Mouse (Mus musculus): ENCODE data around the gene Bcas2. TPM values are rescaled to one million over a fixed set of nuclear protein-coding genes. Genes with fewer than 3 reads are reported as not detected.
"Not testable (repeated sequence)": the region's sequence is repeated elsewhere in the genome, so short reads cannot be mapped to it uniquely, and the experiment has no call there.

Gene Bcas2
- polyA plus RNA-seq, 1 experiment from 2014 or later: 211 TPM

- H3K4me2 ChIP-seq: peak overlapping the region; percentile 69
- peaks cover 62% of the 10 kb centered on the region for H3K36me3 ChIP-seq
- DNase-seq (no peak), ATAC-seq (ENCODE audit: low read depth) (no peak)
- H3K4me1 ChIP-seq (replicated peaks): peaks cover 49% of the 10 kb centered on the region
- H3K9ac ChIP-seq: peak overlapping the region; percentile 70
- 0 out of 2 replicates have a peak overlapping the region, but pooled peaks have one; percentile 48 for H3K4me3 ChIP-seq (replicated peaks)
- H3K9me3 ChIP-seq (replicated peaks): no peaks in the 10 kb centered on the region
- 35% methylated on average over 8 of the region's 8 CpGs for WGBS (ENCODE audit: insufficient replicate concordance)
- peak overlapping the region; percentile 88 for H3K27ac ChIP-seq
- no peaks in the 10 kb centered on the region for H3K27me3 ChIP-seq
Measured at GRCm38 (mm10) chr3:103139047-103139446, 32.4 kb upstream of the Bcas2 start.

- 27% methylated on average over 11 of the region's 11 CpGs for WGBS (ENCODE audit: insufficient replicate concordance)
- DNase-seq (peak; percentile 58), ATAC-seq (ENCODE audit: low read depth) (peak; percentile 92)
- H3K4me3 ChIP-seq (replicated peaks): peak overlapping the region; percentile 48
- H3K9ac ChIP-seq: peak overlapping the region; percentile 70
- H3K27ac ChIP-seq: peak overlapping the region; percentile 88
- H3K4me1 ChIP-seq (replicated peaks): peaks cover 49% of the 10 kb centered on the region
- peak overlapping the region; percentile 69 for H3K4me2 ChIP-seq
- peaks cover 64% of the 10 kb centered on the region for H3K36me3 ChIP-seq
- H3K27me3 ChIP-seq; H3K9me3 ChIP-seq (replicated peaks): not testable (repeated sequence)
Measured at GRCm38 (mm10) chr3:103140095-103140838, 31.2 kb upstream of the Bcas2 start.

DNA sequence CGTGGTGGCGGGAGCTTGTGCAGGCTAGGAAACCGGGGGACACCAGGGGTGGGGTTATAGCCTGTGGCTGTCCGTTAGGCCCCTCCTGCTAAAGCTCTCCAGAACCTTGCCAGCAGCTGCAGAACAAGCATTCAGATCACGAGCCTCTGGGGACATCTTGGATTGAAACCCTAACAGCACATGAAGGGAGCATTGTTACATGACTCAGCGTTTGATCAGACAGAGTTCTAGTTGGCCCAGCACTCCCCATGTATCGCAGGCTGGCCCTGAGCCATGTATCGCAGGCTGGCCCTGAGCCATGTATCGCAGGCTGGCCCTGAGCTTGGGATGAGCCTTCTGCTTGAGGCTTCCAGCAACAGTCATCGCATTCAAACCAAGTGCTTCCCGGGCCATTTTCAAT is 30.2 kb upstream of the Bcas2 start:
- H3K9me3 ChIP-seq (replicated peaks): no peaks in the 10 kb centered on the region
- 82% methylated on average over 11 of the region's 11 CpGs for WGBS (ENCODE audit: insufficient replicate concordance)
- H3K4me1 ChIP-seq (replicated peaks): peaks cover 49% of the 10 kb centered on the region
- H3K9ac ChIP-seq: peak overlapping the region; percentile 47; the same call in 1 of the 2 replicates
- peak overlapping the region; percentile 7 for H3K4me2 ChIP-seq
- peaks cover 70% of the 10 kb centered on the region for H3K36me3 ChIP-seq
- no peak overlapping the region for H3K4me3 ChIP-seq (replicated peaks)
- no peak for DNase-seq
- peak; percentile 29 for ATAC-seq (ENCODE audit: low read depth)
- peak overlapping the region; percentile 88 for H3K27ac ChIP-seq
- H3K27me3 ChIP-seq: no peaks in the 10 kb centered on the region

DNA sequence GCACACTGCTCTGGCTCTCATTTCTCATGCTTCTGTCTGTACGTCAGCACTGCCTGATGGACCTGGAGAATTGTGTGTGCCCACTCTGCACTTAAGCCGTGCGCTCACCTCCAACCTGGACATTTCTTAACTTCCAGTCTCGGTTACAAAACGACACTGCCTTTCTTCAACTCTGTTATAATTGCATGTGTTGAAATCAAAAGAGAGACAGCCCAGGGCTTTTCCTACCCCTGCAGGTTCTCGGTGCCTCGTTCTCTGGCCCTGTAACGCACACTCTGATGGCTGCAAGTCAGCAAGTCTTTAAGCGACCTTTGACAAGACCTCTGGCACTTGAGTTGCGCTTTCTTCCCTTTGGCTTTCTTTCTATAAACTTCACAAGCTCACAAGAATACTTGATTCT is 29.1 kb upstream of the Bcas2 start:
- Histone ChIP-seq H3K9me3 (replicated peaks) (no peaks in the 10 kb centered on the region), H3K27me3 (no peaks in the 10 kb centered on the region), H3K4me3 (replicated peaks) (no peak overlapping the region), H3K27ac (no peak overlapping the region), H3K9ac (no peak overlapping the region), H3K4me2 (no peak overlapping the region), H3K36me3 (peaks cover 70% of the 10 kb centered on the region), H3K4me1 (replicated peaks) (peaks cover 43% of the 10 kb centered on the region)
- DNase-seq (no peak), ATAC-seq (ENCODE audit: low read depth) (no peak)
- 86% methylated on average over 10 of the region's 10 CpGs for WGBS (ENCODE audit: insufficient replicate concordance)

- H3K36me3 ChIP-seq: peaks cover 82% of the 10 kb centered on the region
- H3K27ac ChIP-seq: no peak overlapping the region
- no peaks in the 10 kb centered on the region for H3K9me3 ChIP-seq (replicated peaks)
- no peak overlapping the region for H3K4me3 ChIP-seq (replicated peaks)
- H3K27me3 ChIP-seq: no peaks in the 10 kb centered on the region
- no peak for ATAC-seq (ENCODE audit: low read depth)
- H3K9ac ChIP-seq: no peak overlapping the region
- WGBS (ENCODE audit: insufficient replicate concordance): 80% methylated on average over 2 of the region's 2 CpGs
- peaks cover 18% of the 10 kb centered on the region for H3K4me1 ChIP-seq (replicated peaks)
- no peak for DNase-seq
- H3K4me2 ChIP-seq: no peak overlapping the region
Measured at GRCm38 (mm10) chr3:103145336-103145735, 26.1 kb upstream of the Bcas2 start.

DNA sequence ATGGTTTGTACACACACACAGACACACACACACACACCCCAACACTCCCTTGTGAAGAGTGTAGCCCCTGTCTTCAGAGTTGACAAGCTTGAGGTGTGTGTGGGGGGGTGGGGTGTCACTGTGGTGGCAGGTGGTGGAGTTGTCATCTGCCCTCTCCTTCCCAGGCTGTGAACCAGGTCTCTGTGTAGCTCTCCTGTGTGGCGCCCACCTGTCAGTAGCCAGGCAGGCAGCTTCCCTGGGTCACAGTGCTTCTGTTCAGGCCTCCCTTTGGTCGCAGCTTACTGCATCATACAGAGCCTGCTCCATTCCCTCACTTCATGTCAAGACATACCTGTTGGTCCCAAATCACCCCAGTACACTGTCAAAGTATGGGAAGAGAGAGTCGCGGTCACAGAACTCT is 25.7 kb upstream of the Bcas2 start:
- H3K4me2 ChIP-seq: no peak overlapping the region
- H3K9me3 ChIP-seq (replicated peaks): no peaks in the 10 kb centered on the region
- WGBS (ENCODE audit: insufficient replicate concordance): 91% methylated on average over 4 of the region's 4 CpGs
- peaks cover 14% of the 10 kb centered on the region for H3K4me1 ChIP-seq (replicated peaks)
- DNase-seq (no peak), ATAC-seq (ENCODE audit: low read depth) (no peak)
- H3K9ac ChIP-seq: no peak overlapping the region
- no peak overlapping the region for H3K27ac ChIP-seq
- H3K36me3 ChIP-seq: peaks cover 86% of the 10 kb centered on the region
- H3K4me3 ChIP-seq (replicated peaks): no peak overlapping the region
- H3K27me3 ChIP-seq: no peaks in the 10 kb centered on the region

DNA sequence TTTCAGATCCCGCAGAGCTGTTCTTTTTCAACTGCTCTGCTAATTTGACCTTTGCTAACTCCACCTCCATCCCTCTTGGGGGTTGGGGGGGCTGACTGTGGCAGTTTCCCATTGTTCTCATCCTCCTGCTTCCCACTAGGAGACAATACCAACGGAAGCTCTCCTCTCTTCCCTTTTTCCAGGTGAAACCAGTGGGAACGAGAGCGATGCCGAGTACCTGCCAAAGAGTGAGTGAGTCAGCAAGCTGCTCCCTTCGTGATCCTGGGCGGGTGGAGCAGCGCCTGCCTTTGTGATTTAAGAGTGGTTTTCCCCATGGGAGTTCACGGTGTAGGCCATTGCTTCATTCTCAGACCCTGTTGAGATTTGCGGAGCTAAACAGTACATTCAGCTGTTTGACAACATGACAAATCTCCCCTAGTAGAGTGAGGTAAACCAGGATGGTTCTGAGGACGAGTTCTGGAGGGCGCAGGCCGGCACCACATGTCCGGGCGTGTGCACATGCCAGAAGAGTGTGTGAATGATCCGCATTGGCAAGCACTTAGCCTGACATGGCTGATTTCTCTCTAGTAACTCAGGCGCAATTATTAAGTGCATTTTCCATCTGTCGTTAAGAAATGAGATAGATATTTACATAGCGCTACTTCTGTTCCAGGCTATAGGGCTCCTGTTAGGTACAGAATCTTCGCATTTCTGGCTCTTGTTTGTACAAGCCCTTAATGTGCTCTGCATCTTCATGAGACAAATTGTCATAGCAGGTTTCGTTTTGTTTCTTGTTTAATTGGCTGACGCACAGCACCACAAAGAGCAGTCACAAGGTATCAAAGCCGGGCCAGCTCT is 24.9 kb upstream of the Bcas2 start:
- WGBS (ENCODE audit: insufficient replicate concordance): 80% methylated on average over 23 of the region's 23 CpGs
- Histone ChIP-seq H3K9me3 (replicated peaks) (no peaks in the 10 kb centered on the region), H3K4me3 (replicated peaks) (no peak overlapping the region), H3K27ac (no peak overlapping the region), H3K36me3 (peaks cover 85% of the 10 kb centered on the region), H3K9ac (no peak overlapping the region), H3K27me3 (no peaks in the 10 kb centered on the region), H3K4me1 (replicated peaks) (peaks cover 7% of the 10 kb centered on the region), H3K4me2 (no peak overlapping the region)
- no peak for ATAC-seq (ENCODE audit: low read depth)
- DNase-seq: no peak

DNA sequence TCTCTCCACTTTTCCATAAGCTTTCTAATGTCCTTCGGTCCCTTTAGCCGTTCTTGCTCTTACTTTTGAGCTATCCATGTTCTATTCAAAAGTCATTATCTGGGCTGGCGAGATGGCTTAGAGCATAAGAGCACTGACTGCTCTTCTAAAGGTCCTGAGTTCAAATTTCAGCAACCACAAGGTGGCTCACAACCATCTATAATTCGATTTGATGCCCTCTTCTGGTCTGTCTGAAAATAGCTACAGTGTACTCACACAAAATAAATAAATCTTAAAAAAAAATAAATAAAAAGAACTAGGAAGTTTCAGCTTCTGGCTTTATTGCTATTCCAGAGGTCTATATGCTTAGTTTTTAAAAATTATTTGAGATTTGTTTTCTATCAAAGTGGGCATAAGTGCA is 23.7 kb upstream of the Bcas2 start:
- WGBS (ENCODE audit: insufficient replicate concordance): 81% methylated on average over 4 of the region's 4 CpGs
- Histone ChIP-seq H3K4me2 (no peak overlapping the region), H3K27ac (no peak overlapping the region), H3K27me3 (no peaks in the 10 kb centered on the region), H3K9ac (no peak overlapping the region), H3K36me3 (peaks cover 84% of the 10 kb centered on the region), H3K4me1 (replicated peaks) (no peaks in the 10 kb centered on the region), H3K4me3 (replicated peaks) (no peak overlapping the region), H3K9me3 (replicated peaks) (no peaks in the 10 kb centered on the region)
- ATAC-seq (ENCODE audit: low read depth) (no peak), DNase-seq (no peak)

- no peaks in the 10 kb centered on the region for H3K27me3 ChIP-seq
- DNase-seq (no peak), ATAC-seq (ENCODE audit: low read depth) (no peak)
- H3K4me2 ChIP-seq: no peak overlapping the region
- H3K4me1 ChIP-seq (replicated peaks): no peaks in the 10 kb centered on the region
- H3K9ac ChIP-seq: no peak overlapping the region
- H3K36me3 ChIP-seq: peaks cover 86% of the 10 kb centered on the region
- no peaks in the 10 kb centered on the region for H3K9me3 ChIP-seq (replicated peaks)
- no peak overlapping the region for H3K27ac ChIP-seq
- no peak overlapping the region for H3K4me3 ChIP-seq (replicated peaks)
- WGBS (ENCODE audit: insufficient replicate concordance): 70% methylated on average over 10 of the region's 10 CpGs
Measured at GRCm38 (mm10) chr3:103148941-103149340, 22.5 kb upstream of the Bcas2 start.

DNA sequence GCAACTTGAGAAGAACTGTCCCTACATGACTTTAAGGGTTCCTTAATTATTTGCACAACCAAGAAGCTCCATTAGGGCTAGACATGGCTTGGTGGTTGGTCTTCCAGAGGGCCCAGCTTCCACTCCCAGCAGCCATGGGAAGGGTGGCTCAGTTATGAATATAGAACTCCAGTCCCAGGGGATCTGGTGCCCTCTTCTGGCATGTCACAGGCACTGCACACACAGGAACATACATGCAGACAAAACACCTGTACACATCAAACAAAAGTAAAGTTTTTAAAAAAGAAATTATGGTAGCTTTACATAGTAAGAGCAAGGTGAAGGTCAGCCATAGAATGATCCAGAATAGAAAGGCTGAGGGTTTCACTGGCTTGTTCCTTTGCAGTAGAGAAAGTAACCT is 17.7 kb upstream of the Bcas2 start:
- no peak overlapping the region for H3K4me3 ChIP-seq (replicated peaks)
- H3K9me3 ChIP-seq (replicated peaks): no peaks in the 10 kb centered on the region
- peaks cover 2% of the 10 kb centered on the region for H3K4me1 ChIP-seq (replicated peaks)
- no peak overlapping the region for H3K9ac ChIP-seq
- no peak overlapping the region for H3K4me2 ChIP-seq
- ATAC-seq (ENCODE audit: low read depth): 0 out of 2 replicates have a peak, but pooled peaks have one; percentile 30
- peaks cover 94% of the 10 kb centered on the region for H3K36me3 ChIP-seq
- DNase-seq: no peak
- no peak overlapping the region for H3K27ac ChIP-seq
- H3K27me3 ChIP-seq: no peaks in the 10 kb centered on the region

DNA sequence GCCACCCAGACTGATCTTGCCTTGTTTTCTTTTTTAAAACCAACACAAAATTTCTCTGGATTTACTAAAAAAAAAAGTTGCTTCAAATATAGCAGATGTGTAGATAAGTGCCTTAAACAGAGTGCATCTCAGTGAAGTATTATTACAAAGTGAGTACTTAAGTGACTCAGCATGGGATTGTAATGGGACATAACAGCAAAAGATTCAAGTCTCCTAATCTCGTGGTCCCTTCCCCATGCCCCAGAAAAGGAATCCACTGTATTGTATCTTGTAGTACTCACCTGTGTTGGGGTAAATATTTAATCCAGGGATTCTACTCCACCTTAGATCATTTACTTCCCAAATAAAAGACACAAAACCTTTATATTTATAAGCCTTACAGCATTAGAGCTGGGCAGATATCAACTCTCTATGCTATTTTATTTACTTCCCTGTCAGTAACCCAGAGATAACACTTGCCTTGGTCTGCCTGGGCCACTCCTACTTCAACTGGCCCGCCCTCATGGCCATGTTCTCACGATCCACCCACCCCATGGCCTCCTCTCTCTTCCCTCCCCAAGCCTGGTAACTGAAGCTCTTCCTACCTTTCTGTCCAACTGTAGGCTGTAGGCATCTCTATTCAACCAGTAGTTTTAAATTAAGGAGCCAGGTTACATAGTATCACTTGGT is 12.1 kb upstream of the Bcas2 start:
- peaks cover 19% of the 10 kb centered on the region for H3K4me1 ChIP-seq (replicated peaks)
- H3K9ac ChIP-seq: 0 out of 2 replicates have a peak overlapping the region, but pooled peaks have one; percentile 20
- 21% methylated on average over 3 of the region's 3 CpGs for WGBS (ENCODE audit: insufficient replicate concordance)
- no peaks in the 10 kb centered on the region for H3K9me3 ChIP-seq (replicated peaks)
- ATAC-seq (ENCODE audit: low read depth) (peak; percentile 98), DNase-seq (peak; percentile 50)
- H3K4me3 ChIP-seq (replicated peaks): no peak overlapping the region
- H3K27me3 ChIP-seq: no peaks in the 10 kb centered on the region
- H3K4me2 ChIP-seq: 0 out of 2 replicates have a peak overlapping the region, but pooled peaks have one; percentile 7
- peak overlapping the region; percentile 69 for H3K27ac ChIP-seq
- peaks cover 85% of the 10 kb centered on the region for H3K36me3 ChIP-seq

Data from liver, embryonic 13.5 days (tissue).